In the genomic region with DNA sequence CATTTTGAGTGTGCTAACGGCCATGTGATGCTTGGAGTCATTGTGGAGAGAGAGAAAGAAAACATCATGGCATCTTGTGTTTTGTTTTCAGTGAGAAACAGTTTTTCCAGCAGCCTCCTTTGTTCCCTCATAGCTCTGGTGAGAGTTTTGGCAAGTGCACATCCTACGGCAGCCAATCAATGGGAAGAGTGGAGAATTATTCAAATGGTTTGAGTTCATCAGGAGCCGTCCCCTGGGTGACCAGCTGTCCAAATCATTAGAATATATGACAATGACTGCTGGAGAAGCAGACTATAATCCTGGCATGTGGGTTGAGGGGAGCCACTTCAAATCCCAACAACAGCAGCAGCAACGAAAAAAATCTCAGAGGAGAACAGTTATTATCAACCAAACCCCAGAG, we compare ENCODE assay signal across 18 mouse cellular contexts. TPM values are rescaled to one million over a fixed set of nuclear protein-coding genes. Genes with fewer than 3 reads are reported as not detected.
A peak's percentile ranks its signal among the peaks of the same experiment; 100 is the strongest.
DNase-seq lines count a peak whose midpoint lies in the region; ATAC-seq and TF ChIP-seq lines count a peak whose summit lies in the region.
"Had no signal": no experiment of that assay in that cellular context is flagged by ENCODE, and none has a peak within 500 bp of the region (broad histone marks: within the 10 kb centered on the region; RNA-seq: fewer than 3 reads in every experiment).

No protein-coding gene starts in this region.

- 90% methylated on average over 4 of the region's 4 CpGs for WGBS in heart, embryonic 10.5 days
- 61% methylated on average over 4 of the region's 4 CpGs for WGBS in hindbrain, embryonic 12.5 days
- 30% methylated on average over 4 of the region's 4 CpGs for WGBS in midbrain, embryonic 16.5 days

- no peak for TF ChIP-seq CTCF in brain, embryonic 14.5 days (IDR thresholded peaks at IDR 0.05; ENCODE audit: borderline replicate concordance, extremely low read depth, insufficient read depth, insufficient read length)

- no peaks in the 10 kb centered on the region for H3K9me3 ChIP-seq in heart, embryonic 10.5 days
- H3K9me3 ChIP-seq in hindbrain, embryonic 12.5 days (replicated peaks) = no peaks in the 10 kb centered on the region
- H3K9me3 ChIP-seq in midbrain, embryonic 16.5 days (replicated peaks; ENCODE audit: control insufficient read depth, low read length, poor library complexity, severe bottlenecking) = no peaks in the 10 kb centered on the region
- H3K9me3 ChIP-seq: stomach, embryonic 15.5 days had no signal

- H3K36me3 ChIP-seq in heart, embryonic 10.5 days = no peaks in the 10 kb centered on the region
- no peaks in the 10 kb centered on the region for H3K36me3 ChIP-seq in hindbrain, embryonic 12.5 days
- H3K36me3 ChIP-seq in midbrain, embryonic 16.5 days (ENCODE audit: control insufficient read depth, insufficient read depth, low read length) = no peaks in the 10 kb centered on the region
- H3K36me3 ChIP-seq: stomach, embryonic 15.5 days had no signal

- ATAC-seq in hindbrain, embryonic 12.5 days (ENCODE audit: low FRiP score) = peak; percentile 74
- ATAC-seq in midbrain, embryonic 16.5 days = peak; percentile 74; the same call in 1 of the 2 replicates
- ATAC-seq in granulocyte monocyte progenitor cell, adult 5-6 weeks (replicated peaks; ENCODE audit: poor library complexity, severe bottlenecking) = no peak
- ATAC-seq: inflammation-experienced regulatory T-cells, adult 6 months had no signal

- H3K4me3 ChIP-seq in heart, embryonic 10.5 days = no peak overlapping the region
- H3K4me3 ChIP-seq in hindbrain, embryonic 12.5 days = no peak overlapping the region
- no peak overlapping the region for H3K4me3 ChIP-seq in midbrain, embryonic 16.5 days (ENCODE audit: low read depth, low read length)
- H3K4me3 ChIP-seq: heart, adult 2 months; stomach, embryonic 15.5 days had no signal

- TF ChIP-seq POLR2A in brain, embryonic 14.5 days (IDR thresholded peaks at IDR 0.05; ENCODE audit: borderline replicate concordance, extremely low read depth, insufficient read depth, insufficient read length, poor library complexity, severe bottlenecking) = no peak

- peak; percentile 13 for DNase-seq in heart, embryonic 10.5 days (ENCODE audit: low spot score)
- DNase-seq in heart, postnatal 4 days = no peak
- DNase-seq in brain, embryonic 14.5 days (ENCODE audit: low read depth) = peak; percentile 75
- DNase-seq in adrenal gland, postnatal 36 days = no peak
- DNase-seq: cerebellum, postnatal 25 days; heart, adult 2 months; kidney, adult 8-10 months; kidney, postnatal 4 days; lung, adult 2 months; lung, postnatal 36 days; right cerebral cortex, adult 18-20 months; thymus, adult 2 months had no signal

- no peak overlapping the region for H3K27ac ChIP-seq in heart, embryonic 10.5 days
- H3K27ac ChIP-seq in hindbrain, embryonic 12.5 days = no peak overlapping the region
- H3K27ac ChIP-seq in midbrain, embryonic 16.5 days (ENCODE audit: low read length) = no peak overlapping the region
- H3K27ac ChIP-seq: heart, adult 2 months; stomach, embryonic 15.5 days had no signal

- no peaks in the 10 kb centered on the region for H3K27me3 ChIP-seq in heart, embryonic 10.5 days (ENCODE audit: insufficient read depth, poor library complexity, severe bottlenecking)
- no peaks in the 10 kb centered on the region for H3K27me3 ChIP-seq in hindbrain, embryonic 12.5 days
- no peaks in the 10 kb centered on the region for H3K27me3 ChIP-seq in midbrain, embryonic 16.5 days (ENCODE audit: control insufficient read depth, insufficient read depth, low read depth, low read length)
- H3K27me3 ChIP-seq: stomach, embryonic 15.5 days had no signal

- no peak overlapping the region for H3K4me2 ChIP-seq in hindbrain, embryonic 12.5 days (replicated peaks)
- no peak overlapping the region for H3K4me2 ChIP-seq in midbrain, embryonic 16.5 days (ENCODE audit: low read length)
- H3K4me2 ChIP-seq: liver, embryonic 11.5 days; stomach, embryonic 15.5 days had no signal

- H3K9ac ChIP-seq in hindbrain, embryonic 12.5 days = no peak overlapping the region
- H3K9ac ChIP-seq in midbrain, embryonic 16.5 days (ENCODE audit: low read depth, low read length) = no peak overlapping the region
- H3K9ac ChIP-seq: stomach, embryonic 15.5 days had no signal

- peaks cover 17% of the 10 kb centered on the region for H3K4me1 ChIP-seq in heart, embryonic 10.5 days
- no peaks in the 10 kb centered on the region for H3K4me1 ChIP-seq in hindbrain, embryonic 12.5 days
- peaks cover 6% of the 10 kb centered on the region; the same call in 1 of the 2 replicates for H3K4me1 ChIP-seq in midbrain, embryonic 16.5 days (ENCODE audit: control insufficient read depth, insufficient read depth, low read length)
- H3K4me1 ChIP-seq: stomach, embryonic 15.5 days had no signal

RNA-seq across cellular contexts. Expression of a gene that starts 2.8 kb away (rescaled TPM):
- 0.70 and 0.82 TPM in 2 replicates for polyA plus RNA-seq in heart, embryonic 10.5 days (2016; fragmentation: Nextera tagmentation; extraction: Ambion mirVana)
- total RNA-seq in heart, postnatal 4 days (2021) = 1 to 10 TPM; 1.9 to 2.2 TPM
- polyA plus RNA-seq in brain, embryonic 14.5 days (2012; rRNA removed) = 1.0 and 1.5 TPM in 2 replicates
- polyA plus RNA-seq in hindbrain, embryonic 12.5 days (2016; fragmentation: Nextera tagmentation; extraction: Ambion mirVana) = 1.4 and 1.9 TPM in 2 replicates
- polyA plus RNA-seq in midbrain, embryonic 16.5 days (2015; fragmentation: Nextera tagmentation; extraction: Ambion mirVana) = 0.82 and 1.2 TPM in 2 replicates
- total RNA-seq in adrenal gland, postnatal 36 days (2021) = 1 to 10 TPM; 1.8 to 2.2 TPM
- total RNA-seq in granulocyte monocyte progenitor cell, adult 5-6 weeks (2014; fragmentation: Nextera tagmentation) = 75.7 and 77.4 TPM in 2 replicates
- total RNA-seq in granulocyte monocyte progenitor cell, adult 5-6 weeks (2017) = 43.9 and 49.9 TPM in 2 replicates

Comparison
In these comparisons a context has a peak if more than half of its experiments do, and no peak if none do; other contexts are left out.
1. DNase-seq: peak in heart, embryonic 10.5 days (single experiment) and brain, embryonic 14.5 days (single experiment); none in heart, postnatal 4 days (single experiment) and adrenal gland, postnatal 36 days (0 of 2).